Mouse (Mus musculus) granulocyte monocyte progenitor cell, adult 5-6 weeks (primary cell): ENCODE results near the gene Nod1. TPM values are rescaled to one million over a fixed set of nuclear protein-coding genes. Genes with fewer than 3 reads are reported as not detected.

Experiments
- ATAC-seq: replicated peaks from 2 replicates; pipeline ENCODE4 v1.8.0; 2016; ENCODE audit warnings: mild to moderate bottlenecking, moderate TSS enrichment, inconsistent platforms; ENCODE audit not compliant: poor library complexity, severe bottlenecking
- total RNA-seq, 2 experiments: library from RNA; stranded (forward) in 1 of 2; stranded (reverse) in 1 of 2; fragments of 200-712, 200-1000 nt in 1 of 2; fragments of >200 nt in 1 of 2; fragmentation: Nextera tagmentation in 1 of 2; gene quantifications; 2 replicates each; pipeline ENCODE4 v1.2.3; 2014 to 2017

The Nod1 gene
- total RNA-seq (2014; fragmentation: Nextera tagmentation) = 5.4 and 7.8 TPM in 2 replicates
- 5.5 and 7.2 TPM in 2 replicates for total RNA-seq (2017)

GRCm38 (mm10) chr6:54972111-54972928 lies at the start of gene Nod1:
Nod1 (minus strand) TSS chr6:54972612.
- ATAC-seq = peak; percentile 87

GRCm38 (mm10) chr6:55021806-55022205 lies 49.4 kb upstream of the Nod1 start:
- ATAC-seq = no peak

- ATAC-seq = no peak
Observed at GRCm38 (mm10) chr6:55018417-55018816, 46.0 kb upstream of the Nod1 start.

- ATAC-seq = peak; percentile 73
Observed at GRCm38 (mm10) chr6:55016710-55017583, 44.5 kb upstream of the Nod1 start.

- peak; percentile 86 for ATAC-seq
Observed at GRCm38 (mm10) chr6:55016236-55016635, 43.8 kb upstream of the Nod1 start.

- no peak for ATAC-seq
Observed at GRCm38 (mm10) chr6:55014184-55014583, 41.8 kb upstream of the Nod1 start.

GRCm38 (mm10) chr6:55012516-55012915 lies 40.1 kb upstream of the Nod1 start:
- ATAC-seq = no peak

GRCm38 (mm10) chr6:55010330-55011091 lies 38.1 kb upstream of the Nod1 start:
- ATAC-seq = no peak

- ATAC-seq = no peak
Observed at GRCm38 (mm10) chr6:55009391-55010230, 37.2 kb upstream of the Nod1 start.

- ATAC-seq = no peak
Observed at GRCm38 (mm10) chr6:55008401-55008800, 36.0 kb upstream of the Nod1 start.

- no peak for ATAC-seq
Observed at GRCm38 (mm10) chr6:55003559-55003958, 31.1 kb upstream of the Nod1 start.

- ATAC-seq = no peak
Observed at GRCm38 (mm10) chr6:55002438-55002837, 30.0 kb upstream of the Nod1 start.

- ATAC-seq = no peak
Observed at GRCm38 (mm10) chr6:55001320-55001719, 28.9 kb upstream of the Nod1 start.

GRCm38 (mm10) chr6:54997726-54998125 lies 25.3 kb upstream of the Nod1 start:
- ATAC-seq = no peak

GRCm38 (mm10) chr6:54996361-54996760 lies 23.9 kb upstream of the Nod1 start:
- ATAC-seq = no peak

- ATAC-seq = peak; percentile 95
Observed at GRCm38 (mm10) chr6:54992734-54993260, 20.4 kb upstream of the Nod1 start, which contains the start of gene Ggct. Ggct (minus strand) TSS chr6:54992950.

GRCm38 (mm10) chr6:54992141-54992540 lies 19.7 kb upstream of the Nod1 start:
- no peak for ATAC-seq

GRCm38 (mm10) chr6:54991189-54991588 lies 18.8 kb upstream of the Nod1 start:
- peak; percentile 35 for ATAC-seq

GRCm38 (mm10) chr6:54988141-54988540 lies 15.7 kb upstream of the Nod1 start:
- no peak for ATAC-seq
